Mouse (Mus musculus): ENCODE data around the gene Tsc22d4. TPM values are rescaled to one million over a fixed set of nuclear protein-coding genes. Genes with fewer than 3 reads are reported as not detected.

Tsc22d4 gene
- polyA plus RNA-seq, 1 experiment: 440 TPM

- no peak for TF ChIP-seq GATA1 (IDR thresholded peaks at IDR 0.05; ENCODE audit: low read length)
These were observed 6.5 kb downstream of the Tsc22d4 start for GRCm38 (mm10) chr5:137751988-137752387.

GRCm38 (mm10) chr5:137753111-137753832 lies 7.7 kb downstream of the Tsc22d4 start:
- TF ChIP-seq GATA1 (IDR thresholded peaks at IDR 0.05; ENCODE audit: low read length): no peak

GRCm38 (mm10) chr5:137755425-137755824 lies 9.9 kb downstream of the Tsc22d4 start:
- TF ChIP-seq GATA1 (IDR thresholded peaks at IDR 0.05; ENCODE audit: low read length): no peak

GRCm38 (mm10) chr5:137756106-137756505 lies 10.6 kb downstream of the Tsc22d4 start:
- no peak for TF ChIP-seq GATA1 (IDR thresholded peaks at IDR 0.05; ENCODE audit: low read length)

- TF ChIP-seq GATA1 (IDR thresholded peaks at IDR 0.05; ENCODE audit: low read length): no peak
These were observed 11.5 kb downstream of the Tsc22d4 start for GRCm38 (mm10) chr5:137756882-137757661.

GRCm38 (mm10) chr5:137757887-137758286 lies 12.4 kb downstream of the Tsc22d4 start:
- no peak for TF ChIP-seq GATA1 (IDR thresholded peaks at IDR 0.05; ENCODE audit: low read length)

- TF ChIP-seq GATA1 (IDR thresholded peaks at IDR 0.05; ENCODE audit: low read length): no peak
These were observed 13.5 kb downstream of the Tsc22d4 start for GRCm38 (mm10) chr5:137758921-137759534.

GRCm38 (mm10) chr5:137759971-137760412 lies 14.5 kb downstream of the Tsc22d4 start:
- no peak for TF ChIP-seq GATA1 (IDR thresholded peaks at IDR 0.05; ENCODE audit: low read length)

GRCm38 (mm10) chr5:137764609-137765340 lies 19.2 kb downstream of the Tsc22d4 start:
- no peak for TF ChIP-seq GATA1 (IDR thresholded peaks at IDR 0.05; ENCODE audit: low read length)

GRCm38 (mm10) chr5:137766270-137766669 lies 20.7 kb downstream of the Tsc22d4 start:
- TF ChIP-seq GATA1 (IDR thresholded peaks at IDR 0.05; ENCODE audit: low read length): no peak

- no peak for TF ChIP-seq GATA1 (IDR thresholded peaks at IDR 0.05; ENCODE audit: low read length)
These were observed 22.9 kb downstream of the Tsc22d4 start for GRCm38 (mm10) chr5:137768475-137768874.

- no peak for TF ChIP-seq GATA1 (IDR thresholded peaks at IDR 0.05; ENCODE audit: low read length)
These were observed 25.2 kb downstream of the Tsc22d4 start for GRCm38 (mm10) chr5:137770709-137771108.

- peak; percentile 69 for TF ChIP-seq GATA1 (IDR thresholded peaks at IDR 0.05; ENCODE audit: low read length)
These were observed 27.2 kb downstream of the Tsc22d4 start for GRCm38 (mm10) chr5:137772755-137773154.

GRCm38 (mm10) chr5:137775587-137776290 lies 30.2 kb downstream of the Tsc22d4 start:
- TF ChIP-seq GATA1 (IDR thresholded peaks at IDR 0.05; ENCODE audit: low read length): no peak

- no peak for TF ChIP-seq GATA1 (IDR thresholded peaks at IDR 0.05; ENCODE audit: low read length)
These were observed 30.9 kb downstream of the Tsc22d4 start for GRCm38 (mm10) chr5:137776408-137776918.

Data from G1E-ER4 (cell line).